Mouse (Mus musculus) hindbrain, embryonic 12.5 days (tissue): Measurements from ENCODE around the gene Npb. TPM values are rescaled to one million over a fixed set of nuclear protein-coding genes. Genes with fewer than 3 reads are reported as not detected.

Experiments
- ATAC-seq: fragments of 200-750 bp; cut with Nextera tagmentation; 2 replicates; pipeline ENCODE4 v1.8.0; 2017; ENCODE audit warnings: moderate TSS enrichment; ENCODE audit not compliant: low FRiP score
- H3K27ac ChIP-seq: fragments of 300-500 bp; sonication (generic); 2 replicates; pipeline ENCODE4 v1.5.1; 2016; ENCODE audit warnings: mild to moderate bottlenecking
- H3K27me3 ChIP-seq: fragments of 300-500 bp; sonication (generic); 2 replicates; pipeline ENCODE4 v1.6.1; 2016; ENCODE audit warnings: mild to moderate bottlenecking
- H3K36me3 ChIP-seq: fragments of 300-500 bp; sonication (generic); 2 replicates; pipeline ENCODE4 v1.6.1; 2016; ENCODE audit warnings: mild to moderate bottlenecking
- H3K4me1 ChIP-seq: fragments of 300-500 bp; sonication (generic); 2 replicates; pipeline ENCODE4 v1.6.1; 2016
- H3K4me2 ChIP-seq: fragments of 300-500 bp; sonication (generic); replicated peaks from 2 replicates; pipeline ENCODE4 v1.6.1; 2016; ENCODE audit warnings: mild to moderate bottlenecking
- H3K4me3 ChIP-seq: fragments of 300-500 bp; sonication (generic); 2 replicates; pipeline ENCODE4 v1.5.1; 2016; ENCODE audit warnings: mild to moderate bottlenecking
- H3K9ac ChIP-seq: fragments of 300-500 bp; sonication (generic); 2 replicates; pipeline ENCODE4 v1.6.1; 2016; ENCODE audit warnings: mild to moderate bottlenecking, moderate library complexity
- H3K9me3 ChIP-seq: fragments of 300-500 bp; sonication (generic); replicated peaks from 2 replicates; pipeline ENCODE4 v1.6.1; 2016; ENCODE audit warnings: mild to moderate bottlenecking
- WGBS: fragments of 180-500 bp; shearing (Covaris S2); methylation state at CpG from one replicate; pipeline ENCODE4 v1.1.7; 2016; 5-methylcytosine and 5-hydroxymethylcytosine counted together
- microRNA-seq: library from miRNA; unstranded; fragments of <30 nt; microRNA quantifications from one replicate; pipeline ENCODE4, GENCODE M21; 2017
- polyA plus RNA-seq: library from polyadenylated mRNA; unstranded; fragments of >200 nt; fragmentation: Nextera tagmentation; extraction: Ambion mirVana; gene quantifications from 2 replicates; pipeline ENCODE4 v1.2.1, GENCODE M21; 2016

The Npb gene
- polyA plus RNA-seq, 1 experiment from 2014 or later = 1.0 TPM

- H3K4me3 ChIP-seq = peak within 1 kb of the TSS; percentile 17
- H3K9me3 ChIP-seq = no peaks in the 10 kb centered on the region
- no peak within 1 kb of the TSS for H3K27ac ChIP-seq
- peaks cover 14% of the 10 kb centered on the region for H3K27me3 ChIP-seq
- ATAC-seq = no peak
- H3K9ac ChIP-seq = peak within 1 kb of the TSS; percentile 50; the same call in 1 of the 2 replicates
- peak within 1 kb of the TSS; percentile 48 for H3K4me2 ChIP-seq
- 7% methylated on average over 13 of the region's 13 CpGs for WGBS
- H3K4me1 ChIP-seq = peaks cover 15% of the 10 kb centered on the region
- no peaks in the 10 kb centered on the region for H3K36me3 ChIP-seq
Observed at GRCm38 (mm10) chr11:120648001-120648476, 39.8 kb downstream of the Npb start, which contains the start of gene Myadml2. Gene Myadml2, minus strand, starts transcription at chr11:120648158.

- H3K4me2 ChIP-seq = no peak overlapping the region
- H3K27me3 ChIP-seq = peaks cover 39% of the 10 kb centered on the region
- no peak overlapping the region for H3K9ac ChIP-seq
- peaks cover 8% of the 10 kb centered on the region for H3K4me1 ChIP-seq
- H3K9me3 ChIP-seq = no peaks in the 10 kb centered on the region
- ATAC-seq = no peak
- WGBS = 77% methylated on average over 3 of the region's 3 CpGs
- no peak overlapping the region for H3K4me3 ChIP-seq
- no peak overlapping the region for H3K27ac ChIP-seq
- no peaks in the 10 kb centered on the region for H3K36me3 ChIP-seq
Observed at GRCm38 (mm10) chr11:120651872-120652271, 43.6 kb downstream of the Npb start.

GRCm38 (mm10) chr11:120654741-120655140 lies 46.5 kb downstream of the Npb start:
- WGBS = 84% methylated on average over 3 of the region's 3 CpGs
- Histone ChIP-seq H3K9ac (no peak overlapping the region), H3K36me3 (no peaks in the 10 kb centered on the region), H3K4me1 (peaks cover 8% of the 10 kb centered on the region), H3K9me3 (no peaks in the 10 kb centered on the region), H3K27ac (no peak overlapping the region), H3K4me2 (no peak overlapping the region), H3K27me3 (peaks cover 54% of the 10 kb centered on the region), H3K4me3 (no peak overlapping the region)
- no peak for ATAC-seq

GRCm38 (mm10) chr11:120657301-120657700 lies 49.0 kb downstream of the Npb start:
- no peaks in the 10 kb centered on the region for H3K9me3 ChIP-seq
- 93% methylated on average over 4 of the region's 4 CpGs for WGBS
- no peak overlapping the region for H3K4me3 ChIP-seq
- no peak overlapping the region for H3K4me2 ChIP-seq
- no peak overlapping the region for H3K27ac ChIP-seq
- H3K27me3 ChIP-seq = peaks cover 80% of the 10 kb centered on the region
- H3K4me1 ChIP-seq = peaks cover 23% of the 10 kb centered on the region
- H3K9ac ChIP-seq = no peak overlapping the region
- no peaks in the 10 kb centered on the region for H3K36me3 ChIP-seq
- ATAC-seq = no peak

Small RNA genes lying within 50 kb of the gene (microRNA-seq; reads per million reads assigned to microRNA genes)
- 3.8 reads per million, percentile 6 among the genes with 10 or more reads in this experiment for gene Mir6936

Other genes starting within 250 kb of the Npb start
- gene Fscn2, start 246.9 kb upstream of the Npb start, polyA plus RNA-seq = 1.2 and 1.3 TPM in 2 replicates
- 52.2 and 59.1 TPM in 2 replicates for gene Faap100, start 229.7 kb upstream of the Npb start, polyA plus RNA-seq
- gene Nploc4, start 170.8 kb upstream of the Npb start, polyA plus RNA-seq = 51.4 and 51.5 TPM in 2 replicates
- not detected in 2 replicates for gene Tspan10, start 165.8 kb upstream of the Npb start, polyA plus RNA-seq
- gene Pde6g, start 155.0 kb upstream of the Npb start, polyA plus RNA-seq = not detected in 2 replicates
- gene Oxld1, start 150.4 kb upstream of the Npb start, polyA plus RNA-seq = 10.6 and 11.3 TPM in 2 replicates
- gene Ccdc137, start 150.4 kb upstream of the Npb start, polyA plus RNA-seq = 33.8 and 35.5 TPM in 2 replicates
- 57.1 and 58.4 TPM in 2 replicates for gene Arl16, start 140.9 kb upstream of the Npb start, polyA plus RNA-seq
- 104 and 108 TPM in 2 replicates for gene Mrpl12, start 123.9 kb upstream of the Npb start, polyA plus RNA-seq
- 37.7 and 38.0 TPM in 2 replicates for gene Slc25a10, start 116.6 kb upstream of the Npb start, polyA plus RNA-seq
- gene Gcgr, start 77.8 kb upstream of the Npb start, polyA plus RNA-seq = 0.47 and 0.54 TPM in 2 replicates
- gene Mcrip1, start 58.8 kb upstream of the Npb start, polyA plus RNA-seq = 210 and 219 TPM in 2 replicates
- not detected in 2 replicates for gene Ppp1r27, start 57.3 kb upstream of the Npb start, polyA plus RNA-seq
- gene P4hb, start 35.2 kb upstream of the Npb start, polyA plus RNA-seq = 473 and 486 TPM in 2 replicates
- gene Arhgdia, start 26.9 kb upstream of the Npb start, polyA plus RNA-seq = 548 TPM in 2 replicates
- 539 and 588 TPM in 2 replicates for gene Alyref, start 10.1 kb upstream of the Npb start, polyA plus RNA-seq
- gene Anapc11, start 10.1 kb upstream of the Npb start, polyA plus RNA-seq = 153 and 170 TPM in 2 replicates
- 145 and 148 TPM in 2 replicates for gene Pcyt2, start 9.5 kb downstream of the Npb start, polyA plus RNA-seq
- 43.9 and 50.0 TPM in 2 replicates for gene Sirt7, start 16.8 kb downstream of the Npb start, polyA plus RNA-seq
- gene Mafg, start 25.1 kb downstream of the Npb start, polyA plus RNA-seq = 40.1 TPM in 2 replicates
- gene Pycr1, start 35.3 kb downstream of the Npb start, polyA plus RNA-seq = 28.5 and 28.8 TPM in 2 replicates
- 0.39 and 0.60 TPM in 2 replicates for gene Myadml2, start 39.7 kb downstream of the Npb start, polyA plus RNA-seq
- gene Notum, start 52.7 kb downstream of the Npb start, polyA plus RNA-seq = 1.7 and 3.0 TPM in 2 replicates
- gene Aspscr1, start 64.5 kb downstream of the Npb start, polyA plus RNA-seq = 144 and 151 TPM in 2 replicates
- 106 and 113 TPM in 2 replicates for gene Cenpx, start 105.3 kb downstream of the Npb start, polyA plus RNA-seq
- gene Lrrc45, start 105.4 kb downstream of the Npb start, polyA plus RNA-seq = 75.3 and 78.8 TPM in 2 replicates
- gene Rac3, start 113.0 kb downstream of the Npb start, polyA plus RNA-seq = 98.4 and 99.9 TPM in 2 replicates
- gene Dcxr, start 118.8 kb downstream of the Npb start, polyA plus RNA-seq = 11.6 and 12.2 TPM in 2 replicates
- gene Cbr2, start 123.6 kb downstream of the Npb start, polyA plus RNA-seq = 1.6 and 2.6 TPM in 2 replicates
- gene Hmga1b, start 154.3 kb downstream of the Npb start, polyA plus RNA-seq = 3.0 and 4.0 TPM in 2 replicates
- gene Rfng, start 175.7 kb downstream of the Npb start, polyA plus RNA-seq = 68.5 and 70.1 TPM in 2 replicates
- 223 and 232 TPM in 2 replicates for gene Gps1, start 175.8 kb downstream of the Npb start, polyA plus RNA-seq
- 54.5 and 60.0 TPM in 2 replicates for gene Dus1l, start 187.9 kb downstream of the Npb start, polyA plus RNA-seq
- gene Fasn, start 216.1 kb downstream of the Npb start, polyA plus RNA-seq = 115 and 120 TPM in 2 replicates